Mouse (Mus musculus) cerebellum, postnatal 25 days (tissue): ENCODE measurements around the gene Gm14214.

Experiments
- DNase-seq, 2 experiments: peaks; one replicate each; pipeline ENCODE4 v3.0.0; 2021; ENCODE audit warnings: mixed read lengths in 2 of 2

Gene Gm14214

DNA sequence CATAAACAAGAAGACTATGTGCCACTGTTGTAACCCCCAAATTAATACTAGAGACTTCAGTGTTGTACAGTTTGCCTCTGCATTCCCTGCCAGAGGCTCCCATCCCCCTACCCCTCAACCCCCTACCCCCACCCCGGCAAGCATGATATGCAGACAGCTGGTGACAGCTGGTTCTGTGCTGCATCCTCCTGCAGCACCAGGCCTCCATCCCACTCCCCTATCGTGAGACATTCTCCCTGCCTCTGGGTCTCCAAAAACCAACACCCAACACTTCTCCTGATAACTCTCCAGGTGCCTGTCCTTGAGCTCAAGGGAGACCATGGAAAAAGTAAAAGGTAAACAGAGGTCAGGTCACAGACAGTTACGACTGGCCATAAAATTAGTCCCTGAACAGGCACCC is 40.1 kb downstream of the Gm14214 start:
- DNase-seq: no peak

DNA sequence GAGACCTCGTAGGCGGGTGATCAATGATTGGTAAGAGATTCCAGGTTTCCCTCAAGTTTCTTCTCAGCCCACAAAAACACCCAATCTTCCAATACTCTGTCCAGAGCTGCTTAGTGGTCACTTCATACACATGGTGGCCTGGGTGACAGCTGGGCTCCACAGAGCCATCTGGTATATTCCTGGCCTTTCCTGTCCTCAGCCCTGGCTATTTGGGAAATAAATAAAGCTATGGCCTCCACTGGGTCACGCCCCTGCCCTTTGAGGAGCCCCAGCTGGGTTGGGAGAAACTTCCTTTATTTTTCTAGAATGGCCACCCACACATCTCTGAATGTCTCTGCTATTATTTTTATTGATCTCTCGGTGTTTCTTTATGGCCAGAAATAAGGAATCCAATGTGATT is 46.4 kb downstream of the Gm14214 start:
- DNase-seq: no peak

DNA sequence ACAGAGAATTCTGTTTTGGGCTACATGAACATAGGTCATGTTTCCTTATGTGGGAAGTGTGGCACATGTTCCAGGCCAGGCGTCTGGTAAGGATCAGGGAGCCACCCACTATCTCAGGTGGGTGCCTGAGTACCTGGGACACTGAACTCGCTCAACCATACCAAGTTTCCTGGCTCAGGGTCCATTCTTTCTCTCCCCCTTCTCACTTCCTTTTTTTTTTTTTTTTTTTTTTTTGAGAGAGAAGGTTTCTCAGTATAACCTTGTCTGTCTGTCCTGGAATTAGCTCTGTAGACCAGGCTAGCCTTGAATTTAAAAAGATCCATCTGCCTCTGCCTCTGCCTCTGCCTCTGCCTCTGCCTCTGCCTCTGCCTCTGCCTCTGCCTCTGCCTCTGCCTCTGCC is 49.5 kb downstream of the Gm14214 start:
- no peak for DNase-seq
